Mouse (Mus musculus) heart, embryonic 15.5 days (tissue): Measurements from ENCODE around the gene Ttc23. TPM values are rescaled to one million over a fixed set of nuclear protein-coding genes. Genes with fewer than 3 reads are reported as not detected.

Experiments used
- ATAC-seq: fragments of 200-750 bp; cut with Nextera tagmentation; replicated peaks from 2 replicates; pipeline ENCODE4 v1.8.0; 2017; ENCODE audit warnings: low read depth, moderate TSS enrichment; ENCODE audit not compliant: insufficient number of reproducible peaks, insufficient read depth, low FRiP score
- H3K27ac ChIP-seq: fragments of 300-500 bp; sonication (generic); 2 replicates; pipeline ENCODE4 v1.5.1; 2015; ENCODE audit warnings: mild to moderate bottlenecking, inconsistent platforms
- H3K27me3 ChIP-seq: fragments of 300-500 bp; sonication (generic); 2 replicates; pipeline ENCODE4 v1.6.1; 2015; ENCODE audit warnings: inconsistent platforms
- H3K36me3 ChIP-seq: fragments of 300-500 bp; sonication (generic); 2 replicates; pipeline ENCODE4 v1.6.1; 2015; ENCODE audit warnings: mild to moderate bottlenecking, inconsistent platforms
- H3K4me1 ChIP-seq: fragments of 300-500 bp; sonication (generic); replicated peaks from 2 replicates; pipeline ENCODE4 v1.6.1; 2015; ENCODE audit warnings: inconsistent platforms
- H3K4me2 ChIP-seq: fragments of 300-500 bp; sonication (generic); 2 replicates; pipeline ENCODE4 v1.6.1; 2015; ENCODE audit warnings: inconsistent platforms, mild to moderate bottlenecking, moderate library complexity
- H3K4me3 ChIP-seq: fragments of 300-500 bp; sonication (generic); 2 replicates; pipeline ENCODE4 v1.5.1; 2015; ENCODE audit warnings: mild to moderate bottlenecking, inconsistent platforms
- H3K9ac ChIP-seq: fragments of 300-500 bp; sonication (generic); 2 replicates; pipeline ENCODE4 v1.6.1; 2015; ENCODE audit warnings: mild to moderate bottlenecking, inconsistent platforms
- H3K9me3 ChIP-seq: fragments of 300-500 bp; sonication (generic); replicated peaks from 2 replicates; pipeline ENCODE4 v1.6.1; 2016; ENCODE audit warnings: inconsistent platforms
- WGBS: fragments of 180-500 bp; shearing (Covaris S2); methylation state at CpG from one replicate; pipeline ENCODE4 v1.1.7; 2015; ENCODE audit warnings: mixed read lengths; 5-methylcytosine and 5-hydroxymethylcytosine counted together
- microRNA-seq: library from miRNA; unstranded; fragments of <30 nt; microRNA quantifications from one replicate; pipeline ENCODE4, GENCODE M21; 2016
- polyA plus RNA-seq: library from polyadenylated mRNA; unstranded; fragments of >200 nt; fragmentation: Nextera tagmentation; extraction: Ambion mirVana; gene quantifications from 2 replicates; pipeline ENCODE4 v1.2.1, GENCODE M21; 2015

The Ttc23 gene
- polyA plus RNA-seq, 1 experiment from 2014 or later: 15.7 TPM

GRCm38 (mm10) chr7:67803015-67803856, 156.0 kb downstream of the Ttc23 start:
- Histone ChIP-seq H3K27me3 (0 out of 2 replicates have a peak, but pooled peaks cover 3% of the 10 kb centered on the region), H3K36me3 (no peaks in the 10 kb centered on the region), H3K4me3 (peak overlapping the region; percentile 48), H3K9ac (peak overlapping the region; percentile 40), H3K4me2 (peak overlapping the region; percentile 67), H3K4me1 (peaks cover 12% of the 10 kb centered on the region; the same call in 1 of the 2 replicates), H3K27ac (no peak overlapping the region), H3K9me3 (no peaks in the 10 kb centered on the region)
- ATAC-seq: peak; percentile 74
- whole genome bisulfite sequencing: 11% methylated on average over 28 of the region's 28 CpGs

GRCm38 (mm10) chr7:67803857-67804215, 156.6 kb downstream of the Ttc23 start:
- Histone ChIP-seq H3K9ac (peak overlapping the region; percentile 40), H3K9me3 (no peaks in the 10 kb centered on the region), H3K36me3 (no peaks in the 10 kb centered on the region), H3K27me3 (0 out of 2 replicates have a peak, but pooled peaks cover 3% of the 10 kb centered on the region), H3K4me2 (peak overlapping the region; percentile 67), H3K4me1 (peaks cover 12% of the 10 kb centered on the region; the same call in 1 of the 2 replicates), H3K27ac (no peak overlapping the region), H3K4me3 (peak overlapping the region; percentile 48)
- WGBS: 13% methylated on average over 13 of the region's 13 CpGs
- no peak for ATAC-seq

Small RNA genes lying within 50 kb of the gene (microRNA-seq; reads per million reads assigned to microRNA genes)
- gene Gm23844: not detected

Other genes starting within 250 kb of the Ttc23 start
- 10.7 and 11.5 TPM in 2 replicates for gene Lrrc28, start 2.1 kb upstream of the Ttc23 start, polyA plus RNA-seq
- gene Synm, start 112.3 kb downstream of the Ttc23 start, polyA plus RNA-seq: 2.5 and 3.1 TPM in 2 replicates